Mouse (Mus musculus) liver, embryonic 11.5 days (tissue): ENCODE data around the gene Atp5g1. TPM values are rescaled to one million over a fixed set of nuclear protein-coding genes. Genes with fewer than 3 reads are reported as not detected.

Experiments
- ATAC-seq: fragments of 200-750 bp; cut with Nextera tagmentation; replicated peaks from 2 replicates; pipeline ENCODE4 v1.8.0; 2017; ENCODE audit warnings: moderate number of reproducible peaks, mild to moderate bottlenecking, moderate TSS enrichment, moderate library complexity; ENCODE audit not compliant: low FRiP score
- DNase-seq: peaks from one replicate; pipeline ENCODE4 v3.0.0-alpha.2; 2017; ENCODE audit warnings: low spot score
- H3K27ac ChIP-seq: fragments of 300-500 bp; sonication (generic); 2 replicates; pipeline ENCODE4 v1.5.1; 2014; ENCODE audit warnings: mild to moderate bottlenecking, low read depth, low read length, control low read depth
- H3K27me3 ChIP-seq: fragments of 300-500 bp; sonication (generic); replicated peaks from 2 replicates; pipeline ENCODE4 v1.6.1; 2014; ENCODE audit warnings: low read length, mixed read lengths; ENCODE audit not compliant: control insufficient read depth, insufficient read depth
- H3K36me3 ChIP-seq: fragments of 300-500 bp; sonication (generic); 2 replicates; pipeline ENCODE4 v1.6.1; 2014; ENCODE audit warnings: mild to moderate bottlenecking, low read length, moderate library complexity, mixed read lengths; ENCODE audit not compliant: control insufficient read depth, insufficient read depth
- H3K4me1 ChIP-seq: fragments of 300-500 bp; sonication (generic); replicated peaks from 2 replicates; pipeline ENCODE4 v1.6.1; 2014; ENCODE audit warnings: low read length, mixed read lengths; ENCODE audit not compliant: control insufficient read depth, insufficient read depth
- H3K4me2 ChIP-seq: fragments of 300-500 bp; sonication (generic); 2 replicates; pipeline ENCODE4 v1.6.1; 2014; ENCODE audit warnings: mild to moderate bottlenecking, control low read depth, moderate library complexity
- H3K4me3 ChIP-seq: fragments of 300-500 bp; sonication (generic); 2 replicates; pipeline ENCODE4 v1.5.1; 2014; ENCODE audit warnings: low read depth, low read length, control low read depth
- H3K9ac ChIP-seq: fragments of 300-500 bp; sonication (generic); 2 replicates; pipeline ENCODE4 v1.6.1; 2014; ENCODE audit warnings: low read depth, low read length, control low read depth
- H3K9me3 ChIP-seq: fragments of 300-500 bp; sonication (generic); 2 replicates; pipeline ENCODE4 v1.6.1; 2016; ENCODE audit warnings: low read length, inconsistent platforms, mixed read lengths; ENCODE audit not compliant: control insufficient read depth
- WGBS: fragments of 180-500 bp; shearing (Covaris S2); extraction: QIAGEN DNeasy Blood & Tissue Kit; methylation state at CpG from one replicate; pipeline ENCODE4 v1.1.7; 2014; 5-methylcytosine and 5-hydroxymethylcytosine counted together
- polyA plus RNA-seq: library from polyadenylated mRNA; unstranded; fragments of >200 nt; fragmentation: Nextera tagmentation; extraction: Ambion mirVana; gene quantifications from 2 replicates; pipeline ENCODE4 v1.2.1, GENCODE M21; 2014

Atp5g1 gene
- polyA plus RNA-seq, 1 experiment from 2014 or later: 994 TPM

DNA sequence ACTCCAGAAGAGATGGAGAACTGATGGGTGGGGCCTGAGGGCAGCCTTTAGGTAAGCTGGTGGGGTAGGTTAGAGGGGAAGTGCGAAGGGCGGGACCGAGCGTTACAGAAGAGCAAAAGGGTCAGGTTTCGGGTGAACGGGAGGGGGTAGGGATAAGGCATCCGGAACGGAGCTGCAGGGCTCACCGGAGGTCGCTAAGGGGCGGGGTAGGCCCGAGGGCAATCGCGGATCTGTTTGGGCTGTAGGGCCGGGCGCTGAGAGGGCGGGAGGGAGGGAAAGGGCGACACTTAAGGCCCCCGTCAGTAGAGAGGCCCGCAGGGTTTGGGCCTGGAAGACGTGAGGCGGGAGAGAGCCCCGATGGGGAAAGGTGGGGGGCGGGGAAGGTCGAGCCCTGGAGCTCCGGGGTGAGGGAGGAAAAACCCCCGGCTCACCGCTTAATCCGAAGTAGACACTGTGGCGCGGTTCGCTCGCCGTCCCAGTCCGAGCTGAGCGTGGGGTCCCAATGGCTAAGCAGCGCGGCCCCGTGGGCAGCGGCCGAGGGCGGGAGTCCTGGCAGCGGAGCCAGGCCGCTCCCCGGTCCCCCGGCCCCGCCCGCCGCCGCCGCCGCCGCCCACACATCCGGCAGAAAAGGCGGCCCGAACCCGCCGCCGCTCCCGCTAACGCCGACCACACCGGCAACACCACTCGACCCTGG is 10.8 kb downstream of the Atp5g1 start:
- peak overlapping the region; percentile 92 for H3K4me3 ChIP-seq
- DNase-seq: no peak
- peak overlapping the region; percentile 81 for H3K4me2 ChIP-seq
- peak; percentile 64 for ATAC-seq
- H3K36me3 ChIP-seq: peaks cover 13% of the 10 kb centered on the region; the same call in 1 of the 2 replicates
- H3K9me3 ChIP-seq: no peaks in the 10 kb centered on the region
- WGBS: under 1% methylated on average over 46 of the region's 64 CpGs
- H3K4me1 ChIP-seq: peaks cover 16% of the 10 kb centered on the region
- peak overlapping the region; percentile 80 for H3K9ac ChIP-seq
- H3K27me3 ChIP-seq: no peaks in the 10 kb centered on the region
- peak overlapping the region; percentile 86 for H3K27ac ChIP-seq

DNA sequence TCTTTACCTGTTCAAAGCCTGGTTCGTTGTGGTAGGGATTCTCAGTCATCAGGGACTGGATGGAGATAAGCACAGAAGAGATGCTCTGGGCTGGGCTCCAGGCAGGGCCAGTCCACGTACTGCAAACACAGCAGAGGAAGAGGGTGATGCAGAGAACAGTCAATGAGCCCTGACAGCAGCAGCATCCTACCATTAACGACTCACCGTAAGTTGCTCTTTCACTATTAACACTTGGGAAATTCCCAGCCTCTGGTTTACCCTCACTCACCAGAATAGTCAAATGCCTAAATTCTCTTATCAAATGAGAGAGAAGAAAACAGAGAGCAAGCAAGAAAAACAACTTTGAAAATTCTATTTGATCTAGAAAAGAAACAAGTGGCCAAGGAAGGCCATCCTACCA is 17.2 kb downstream of the Atp5g1 start:
- no peak for DNase-seq

DNA sequence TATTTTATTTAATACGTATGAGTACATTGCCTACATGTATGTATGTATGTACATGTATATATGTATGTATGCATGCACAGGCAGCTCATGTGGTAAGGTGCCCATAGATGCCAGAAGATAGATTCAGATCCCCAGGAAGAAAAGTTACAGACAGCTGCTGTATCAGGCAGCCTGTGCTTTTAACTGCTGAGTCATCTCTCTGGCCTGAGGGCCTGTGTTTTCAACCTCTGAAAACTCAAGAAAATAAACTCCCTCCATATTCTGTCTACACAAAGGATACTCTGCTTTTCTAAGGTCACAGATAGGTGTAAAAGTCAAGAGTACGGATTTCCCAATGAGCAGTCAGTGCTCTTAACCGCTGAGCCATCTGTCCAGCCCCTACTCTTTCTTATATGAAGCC is 24.6 kb downstream of the Atp5g1 start:
- DNase-seq (no peak), ATAC-seq (no peak)
- Histone ChIP-seq H3K27ac (no peak overlapping the region), H3K9me3 (no peaks in the 10 kb centered on the region), H3K36me3 (peaks cover 47% of the 10 kb centered on the region), H3K4me3 (no peak overlapping the region), H3K27me3 (no peaks in the 10 kb centered on the region), H3K4me2 (no peak overlapping the region), H3K9ac (no peak overlapping the region), H3K4me1 (no peaks in the 10 kb centered on the region)
- WGBS: 86% methylated on average over 3 of the region's 3 CpGs

More for the DNA sequence above, 17.2 kb downstream of the Atp5g1 start:
- Histone ChIP-seq H3K4me3 (no peak overlapping the region), H3K4me1 (peaks cover 2% of the 10 kb centered on the region; the same call in 1 of the 2 replicates), H3K36me3 (peaks cover 39% of the 10 kb centered on the region), H3K4me2 (no peak overlapping the region), H3K9ac (no peak overlapping the region), H3K27ac (no peak overlapping the region), H3K9me3 (no peaks in the 10 kb centered on the region), H3K27me3 (no peaks in the 10 kb centered on the region)
- 87% methylated on average over 4 of the region's 4 CpGs for WGBS
- no peak for ATAC-seq

DNA sequence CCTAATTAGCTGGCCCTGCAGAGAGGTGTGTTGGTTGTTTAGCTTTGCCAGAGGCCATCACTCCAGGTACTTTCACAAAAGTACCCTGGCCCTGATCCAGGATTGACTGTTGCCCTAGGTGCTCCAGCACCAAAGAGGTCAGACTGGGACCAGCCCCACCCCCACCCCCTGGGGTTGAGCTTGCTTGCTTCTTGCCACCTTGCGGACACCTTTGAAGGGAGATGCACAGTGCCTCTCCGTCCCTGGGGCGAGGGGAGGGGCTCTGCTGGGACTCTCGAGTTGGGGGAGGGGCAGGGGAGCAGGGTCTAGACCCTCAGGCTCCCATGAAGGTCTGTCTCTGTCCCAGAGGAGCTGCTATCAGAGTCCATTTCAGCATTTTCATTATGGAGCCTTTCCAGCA is 25.5 kb downstream of the Atp5g1 start:
- 78% methylated on average over 4 of the region's 4 CpGs for WGBS
- Histone ChIP-seq H3K36me3 (peaks cover 39% of the 10 kb centered on the region), H3K9ac (no peak overlapping the region)

DNA sequence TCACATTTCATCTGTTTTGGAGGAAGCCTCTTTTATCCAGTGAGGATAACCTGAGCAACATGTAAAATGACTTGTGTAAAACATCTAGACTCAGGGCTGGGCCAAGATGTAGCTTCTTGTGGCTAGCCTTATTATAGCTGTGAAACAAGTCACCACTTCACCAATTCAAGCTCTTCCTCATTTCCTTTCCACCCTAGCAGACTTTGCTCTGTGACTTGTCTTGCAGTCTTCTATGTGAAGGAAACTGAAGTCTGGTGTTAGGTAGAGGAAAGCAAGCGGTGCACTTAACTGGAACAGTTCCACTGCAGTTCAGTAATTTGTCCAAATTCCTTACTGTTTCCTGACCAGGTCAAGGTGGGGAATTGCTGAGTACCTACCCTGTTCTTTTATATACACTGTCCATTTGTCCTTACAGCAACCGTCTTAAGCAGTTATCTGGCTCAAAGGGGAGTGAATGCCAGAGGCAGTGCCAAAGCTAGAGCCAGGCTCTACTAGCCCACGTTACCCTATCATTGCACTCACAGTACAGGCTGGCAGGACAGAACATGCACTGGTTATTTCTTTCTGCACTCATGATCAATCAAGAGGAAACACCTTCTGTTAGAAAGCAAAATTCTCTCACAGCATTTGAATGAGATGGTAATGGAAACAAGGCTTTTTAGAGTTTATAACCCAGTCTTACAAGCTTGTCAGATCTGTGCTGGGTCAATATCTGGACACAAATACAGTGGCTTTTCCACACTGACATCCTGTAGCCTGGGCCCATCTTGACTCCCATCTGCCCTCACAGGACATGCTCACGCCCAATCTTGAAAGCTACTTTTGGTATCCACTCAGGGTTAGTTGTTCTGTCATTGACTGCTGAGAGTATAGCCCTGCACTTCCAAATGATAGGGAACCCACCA is 27.7 kb downstream of the Atp5g1 start:
- ATAC-seq: no peak
- peaks cover 32% of the 10 kb centered on the region for H3K36me3 ChIP-seq

More for the DNA sequence above, 25.5 kb downstream of the Atp5g1 start:
- ATAC-seq: no peak
- DNase-seq: no peak
- Histone ChIP-seq H3K27me3 (no peaks in the 10 kb centered on the region), H3K9me3 (no peaks in the 10 kb centered on the region), H3K27ac (no peak overlapping the region), H3K4me2 (no peak overlapping the region), H3K4me1 (no peaks in the 10 kb centered on the region), H3K4me3 (no peak overlapping the region)

DNA sequence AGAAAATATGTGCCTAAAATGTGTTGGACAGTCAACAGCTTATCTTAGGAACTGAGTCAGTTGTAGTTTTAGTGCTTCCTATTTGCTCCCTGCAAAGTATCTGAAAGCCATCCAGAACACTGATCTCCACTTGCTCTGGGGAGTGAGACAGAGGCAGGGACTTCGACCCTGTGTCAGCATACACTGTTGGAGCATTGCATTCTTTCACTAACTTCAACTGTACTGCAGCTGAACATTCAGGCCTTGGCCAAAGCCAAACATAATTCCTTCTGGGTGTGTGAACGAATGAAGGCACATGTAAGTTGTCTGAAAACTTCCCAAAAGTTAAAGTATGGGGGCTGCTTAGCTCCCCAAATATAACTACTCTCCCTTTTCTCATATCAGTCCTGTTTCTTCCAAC is 28.7 kb downstream of the Atp5g1 start:
- Histone ChIP-seq H3K36me3 (peaks cover 29% of the 10 kb centered on the region), H3K27me3 (no peaks in the 10 kb centered on the region), H3K4me3 (no peak overlapping the region), H3K4me2 (no peak overlapping the region), H3K9me3 (no peaks in the 10 kb centered on the region), H3K9ac (no peak overlapping the region), H3K27ac (0 out of 2 replicates have a peak overlapping the region, but pooled peaks have one; percentile 3), H3K4me1 (no peaks in the 10 kb centered on the region)
- DNase-seq (no peak), ATAC-seq (no peak)
- 80% methylated on average over 2 of the region's 2 CpGs for WGBS

More for the DNA sequence above, 27.7 kb downstream of the Atp5g1 start:
- H3K4me2 ChIP-seq: no peak overlapping the region
- no peaks in the 10 kb centered on the region for H3K27me3 ChIP-seq
- no peak overlapping the region for H3K27ac ChIP-seq
- 88% methylated on average over 4 of the region's 4 CpGs for WGBS
- no peak for DNase-seq
- H3K9me3 ChIP-seq: no peaks in the 10 kb centered on the region
- H3K4me3 ChIP-seq: no peak overlapping the region
- no peak overlapping the region for H3K9ac ChIP-seq
- no peaks in the 10 kb centered on the region for H3K4me1 ChIP-seq

DNA sequence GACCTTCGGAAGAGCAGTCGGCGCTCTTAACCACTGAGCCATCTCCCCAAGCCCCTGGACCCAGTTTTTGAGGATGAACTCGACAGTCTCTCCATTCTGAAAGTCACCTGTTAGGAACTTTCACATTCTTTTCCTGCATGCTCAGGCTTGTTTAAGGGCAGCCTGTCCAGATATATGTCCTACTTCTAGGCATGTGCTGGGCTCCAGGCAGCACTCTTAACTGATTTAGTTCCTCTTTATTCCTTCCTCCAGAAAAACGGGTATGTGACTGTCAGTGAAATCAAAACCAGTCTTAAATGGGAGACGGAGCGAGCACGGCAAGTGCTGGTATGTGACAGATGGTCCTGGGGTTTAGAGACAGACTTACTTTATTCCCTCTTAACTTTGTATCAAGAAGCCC is 29.4 kb downstream of the Atp5g1 start:
- no peak for ATAC-seq
- Histone ChIP-seq H3K4me2 (no peak overlapping the region), H3K4me3 (no peak overlapping the region), H3K27ac (no peak overlapping the region), H3K9ac (no peak overlapping the region), H3K9me3 (no peaks in the 10 kb centered on the region), H3K36me3 (peaks cover 28% of the 10 kb centered on the region), H3K27me3 (no peaks in the 10 kb centered on the region), H3K4me1 (no peaks in the 10 kb centered on the region)
- 80% methylated on average over 8 of the region's 8 CpGs for WGBS
- DNase-seq: no peak

DNA sequence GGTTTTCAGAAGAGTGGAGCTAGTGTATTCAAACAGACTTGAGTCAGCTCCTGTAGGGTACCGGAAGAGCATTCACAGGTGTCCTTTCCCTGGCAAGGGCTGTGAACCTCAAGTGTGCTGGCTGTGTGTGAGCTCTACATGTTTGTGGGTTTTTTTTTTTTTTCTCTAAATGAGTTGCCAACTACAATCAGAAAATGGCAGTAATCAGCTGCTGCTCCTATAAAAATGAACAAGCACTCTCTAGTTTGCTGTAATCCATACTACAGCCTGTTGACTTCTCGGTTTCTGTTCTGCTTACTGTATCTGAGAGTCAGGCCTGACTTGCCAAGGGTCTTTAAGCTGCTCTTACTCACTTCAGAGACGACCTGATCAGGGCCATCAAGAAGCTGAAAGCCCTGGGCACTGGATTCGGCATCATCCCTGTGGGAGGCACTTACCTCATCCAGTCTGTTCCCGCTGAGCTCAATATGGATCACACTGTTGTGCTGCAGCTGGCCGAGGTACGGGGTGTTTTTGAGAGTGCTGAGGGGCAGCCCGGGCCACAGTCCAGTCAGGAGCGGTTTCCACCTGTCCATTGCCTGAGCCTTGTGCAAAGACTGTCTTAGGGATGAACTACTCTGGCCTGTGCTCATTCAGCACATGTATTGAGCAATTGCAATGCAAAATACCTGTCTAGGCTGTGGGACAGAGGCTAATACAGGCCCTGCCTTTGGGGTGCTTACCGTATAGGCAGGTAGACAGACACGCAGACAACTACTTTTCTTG is 30.5 kb downstream of the Atp5g1 start:
- H3K27me3 ChIP-seq: no peaks in the 10 kb centered on the region
- no peaks in the 10 kb centered on the region for H3K9me3 ChIP-seq
- no peak overlapping the region for H3K27ac ChIP-seq
- ATAC-seq: no peak
- H3K4me1 ChIP-seq: no peaks in the 10 kb centered on the region
- no peak overlapping the region for H3K4me3 ChIP-seq
- H3K4me2 ChIP-seq: no peak overlapping the region
- H3K9ac ChIP-seq: no peak overlapping the region
- DNase-seq: no peak
- 88% methylated on average over 11 of the region's 11 CpGs for WGBS
- peaks cover 22% of the 10 kb centered on the region for H3K36me3 ChIP-seq
